Mouse (Mus musculus) testis, postnatal 14 days (tissue): Measurements from ENCODE around the gene Borcs5.

ENCODE experiments used
- DNase-seq: peaks from one replicate; pipeline ENCODE4 v3.0.0; 2021; ENCODE audit warnings: low spot score

Gene Borcs5

GRCm38 (mm10) chr6:134718668-134719065, 79.4 kb downstream of the Borcs5 start:
- no peak for DNase-seq

GRCm38 (mm10) chr6:134719156-134719555, 79.8 kb downstream of the Borcs5 start:
- DNase-seq: no peak

- DNase-seq: no peak
These were observed 80.8 kb downstream of the Borcs5 start for GRCm38 (mm10) chr6:134720150-134720549.

- no peak for DNase-seq
These were observed 82.5 kb downstream of the Borcs5 start for GRCm38 (mm10) chr6:134721729-134722269.

- no peak for DNase-seq
These were observed 83.6 kb downstream of the Borcs5 start for GRCm38 (mm10) chr6:134722906-134723305.

GRCm38 (mm10) chr6:134723326-134723725, 84.0 kb downstream of the Borcs5 start:
- DNase-seq: no peak

GRCm38 (mm10) chr6:134723833-134724553, 84.7 kb downstream of the Borcs5 start:
- DNase-seq: no peak

- DNase-seq: no peak
These were observed 86.1 kb downstream of the Borcs5 start for GRCm38 (mm10) chr6:134725406-134725805.

GRCm38 (mm10) chr6:134730978-134731377, 91.7 kb downstream of the Borcs5 start:
- no peak for DNase-seq

- DNase-seq: no peak
These were observed 93.5 kb downstream of the Borcs5 start for GRCm38 (mm10) chr6:134732813-134733212.

- DNase-seq: no peak
These were observed 94.5 kb downstream of the Borcs5 start for GRCm38 (mm10) chr6:134733800-134734221.

GRCm38 (mm10) chr6:134736853-134737252, 97.5 kb downstream of the Borcs5 start:
- no peak for DNase-seq

GRCm38 (mm10) chr6:134743568-134743967, 104.3 kb downstream of the Borcs5 start:
- DNase-seq: no peak

- no peak for DNase-seq
These were observed 106.6 kb downstream of the Borcs5 start for GRCm38 (mm10) chr6:134745876-134746275.

- DNase-seq: no peak
These were observed 108.8 kb downstream of the Borcs5 start for GRCm38 (mm10) chr6:134748126-134748525.

- DNase-seq: no peak
These were observed 111.8 kb downstream of the Borcs5 start for GRCm38 (mm10) chr6:134751087-134751486.

- DNase-seq: no peak
These were observed 112.8 kb downstream of the Borcs5 start for GRCm38 (mm10) chr6:134751883-134752647.

- DNase-seq: no peak
These were observed 114.1 kb downstream of the Borcs5 start for GRCm38 (mm10) chr6:134753412-134753811.

GRCm38 (mm10) chr6:134753858-134754257, 114.5 kb downstream of the Borcs5 start:
- no peak for DNase-seq

- DNase-seq: no peak
These were observed 116.7 kb downstream of the Borcs5 start for GRCm38 (mm10) chr6:134756058-134756457.
